Mouse (Mus musculus): ENCODE results near the gene Olfr1214. TPM values are rescaled to one million over a fixed set of nuclear protein-coding genes. Genes with fewer than 3 reads are reported as not detected.
"Not testable (repeated sequence)": the region's sequence is repeated elsewhere in the genome, so short reads cannot be mapped to it uniquely, and the experiment has no call there.

The Olfr1214 gene
- not detected in 2 replicates for polyA plus RNA-seq (2016; fragmentation: Nextera tagmentation; extraction: Ambion mirVana)

- Histone ChIP-seq H3K4me2 (no peak within 1 kb of the TSS), H3K36me3 (replicated peaks) (no peaks in the 10 kb centered on the region), H3K4me1 (no peaks in the 10 kb centered on the region), H3K27me3 (no peaks in the 10 kb centered on the region), H3K9me3 (no peaks in the 10 kb centered on the region), H3K4me3 (replicated peaks) (no peak within 1 kb of the TSS), H3K9ac (no peak within 1 kb of the TSS), H3K27ac (no peak within 1 kb of the TSS)
- ATAC-seq (ENCODE audit: low FRiP score) = no peak
- 88% methylated on average over 1 of the region's 1 CpGs for WGBS
These were observed at the start of gene Olfr1214 for GRCm38 (mm10) chr2:88992553-88992952. Gene Olfr1214, minus strand, starts transcription at chr2:88992653.

GRCm38 (mm10) chr2:89031965-89032364 lies 39.5 kb upstream of the Olfr1214 start, which contains the start of gene Olfr1217:
Gene Olfr1217, minus strand, starts transcription at chr2:89032065.
- H3K36me3 ChIP-seq (replicated peaks) = no peaks in the 10 kb centered on the region
- H3K4me3 ChIP-seq (replicated peaks) = no peak within 1 kb of the TSS
- H3K27me3 ChIP-seq = no peaks in the 10 kb centered on the region
- H3K27ac ChIP-seq = no peak within 1 kb of the TSS
- H3K4me1 ChIP-seq = no peaks in the 10 kb centered on the region
- 81% methylated on average over 2 of the region's 2 CpGs for WGBS
- no peaks in the 10 kb centered on the region for H3K9me3 ChIP-seq
- no peak within 1 kb of the TSS for H3K9ac ChIP-seq
- H3K4me2 ChIP-seq = no peak within 1 kb of the TSS
- no peak for ATAC-seq (ENCODE audit: low FRiP score)

- H3K9ac ChIP-seq; H3K4me2 ChIP-seq; H3K36me3 ChIP-seq (replicated peaks); H3K9me3 ChIP-seq; H3K4me1 ChIP-seq; H3K27ac ChIP-seq; ATAC-seq (ENCODE audit: low FRiP score); H3K4me3 ChIP-seq (replicated peaks); H3K27me3 ChIP-seq: not testable (repeated sequence)
- WGBS = 75% methylated on average over 3 of the region's 3 CpGs
These were observed 29.0 kb upstream of the Olfr1214 start for GRCm38 (mm10) chr2:89021436-89021835.

GRCm38 (mm10) chr2:89018240-89018639 lies 25.8 kb upstream of the Olfr1214 start, which contains the start of gene Olfr1216:
Gene Olfr1216, minus strand, starts transcription at chr2:89018340.
- H3K9me3 ChIP-seq = no peaks in the 10 kb centered on the region
- no peak for ATAC-seq (ENCODE audit: low FRiP score)
- no peaks in the 10 kb centered on the region for H3K4me1 ChIP-seq
- H3K9ac ChIP-seq = no peak within 1 kb of the TSS
- no peaks in the 10 kb centered on the region for H3K36me3 ChIP-seq (replicated peaks)
- no peak within 1 kb of the TSS for H3K27ac ChIP-seq
- H3K27me3 ChIP-seq = no peaks in the 10 kb centered on the region
- no peak within 1 kb of the TSS for H3K4me3 ChIP-seq (replicated peaks)
- H3K4me2 ChIP-seq = no peak within 1 kb of the TSS
- WGBS = 77% methylated on average over 1 of the region's 1 CpGs

- no peak for ATAC-seq (ENCODE audit: low FRiP score)
- no peak within 1 kb of the TSS for H3K4me3 ChIP-seq (replicated peaks)
- H3K9ac ChIP-seq = no peak within 1 kb of the TSS
- no peaks in the 10 kb centered on the region for H3K9me3 ChIP-seq
- no peaks in the 10 kb centered on the region for H3K27me3 ChIP-seq
- H3K4me2 ChIP-seq = no peak within 1 kb of the TSS
- no peak within 1 kb of the TSS for H3K27ac ChIP-seq
- no peaks in the 10 kb centered on the region for H3K36me3 ChIP-seq (replicated peaks)
- WGBS = 77% methylated on average over 2 of the region's 2 CpGs
- no peaks in the 10 kb centered on the region for H3K4me1 ChIP-seq
These were observed 14.4 kb upstream of the Olfr1214 start, which contains the start of gene Olfr1215 for GRCm38 (mm10) chr2:89006873-89007272. Gene Olfr1215, minus strand, starts transcription at chr2:89006973.

- no peaks in the 10 kb centered on the region for H3K4me1 ChIP-seq
- H3K4me3 ChIP-seq (replicated peaks) = no peak within 1 kb of the TSS
These were observed 12.3 kb downstream of the Olfr1214 start, which contains the start of gene Gm13762 for GRCm38 (mm10) chr2:88980181-88980580. Gene Gm13762, minus strand, starts transcription at chr2:88980281.

GRCm38 (mm10) chr2:88953669-88954068 lies 38.8 kb downstream of the Olfr1214 start, which contains the start of gene Olfr1212:
Gene Olfr1212, plus strand, starts transcription at chr2:88953969.
- H3K27me3 ChIP-seq = no peaks in the 10 kb centered on the region
- H3K4me3 ChIP-seq (replicated peaks) = no peak within 1 kb of the TSS
- no peaks in the 10 kb centered on the region for H3K36me3 ChIP-seq (replicated peaks)
- no peaks in the 10 kb centered on the region for H3K9me3 ChIP-seq
- no peak for ATAC-seq (ENCODE audit: low FRiP score)
- H3K27ac ChIP-seq = no peak within 1 kb of the TSS
- H3K9ac ChIP-seq = no peak within 1 kb of the TSS
- H3K4me1 ChIP-seq = no peaks in the 10 kb centered on the region
- H3K4me2 ChIP-seq = no peak within 1 kb of the TSS

More at GRCm38 (mm10) chr2:88980181-88980580, 12.3 kb downstream of the Olfr1214 start, which contains the start of gene Gm13762:
- Histone ChIP-seq H3K27me3 (no peaks in the 10 kb centered on the region), H3K4me2 (no peak within 1 kb of the TSS), H3K27ac (no peak within 1 kb of the TSS), H3K9me3 (no peaks in the 10 kb centered on the region), H3K9ac (no peak within 1 kb of the TSS), H3K36me3 (replicated peaks) (no peaks in the 10 kb centered on the region)
- 90% methylated on average over 1 of the region's 1 CpGs for WGBS
- ATAC-seq (ENCODE audit: low FRiP score) = no peak

- no peak for ATAC-seq (ENCODE audit: low FRiP score)
- Histone ChIP-seq H3K27me3 (no peaks in the 10 kb centered on the region), H3K36me3 (replicated peaks) (no peaks in the 10 kb centered on the region), H3K27ac (no peak within 1 kb of the TSS), H3K4me2 (no peak within 1 kb of the TSS), H3K9ac (no peak within 1 kb of the TSS), H3K9me3 (no peaks in the 10 kb centered on the region), H3K4me3 (replicated peaks) (no peak within 1 kb of the TSS), H3K4me1 (no peaks in the 10 kb centered on the region)
- WGBS = 90% methylated on average over 1 of the region's 1 CpGs
These were observed 54.4 kb downstream of the Olfr1214 start, which contains the start of gene Olfr1211 for GRCm38 (mm10) chr2:88938011-88938410. Gene Olfr1211, minus strand, starts transcription at chr2:88938111.

Other genes with a start within 250 kb of the Olfr1214 start
- gene Olfr1198, start 241.3 kb downstream of the Olfr1214 start, polyA plus RNA-seq (2016; fragmentation: Nextera tagmentation; extraction: Ambion mirVana) = not detected in 2 replicates
- not detected in 2 replicates for gene Olfr1199, start 232.2 kb downstream of the Olfr1214 start, polyA plus RNA-seq (2016; fragmentation: Nextera tagmentation; extraction: Ambion mirVana)
- not detected in 2 replicates for gene Olfr1200, start 222.2 kb downstream of the Olfr1214 start, polyA plus RNA-seq (2016; fragmentation: Nextera tagmentation; extraction: Ambion mirVana)
- not detected in 2 replicates for gene Olfr1201, start 199.6 kb downstream of the Olfr1214 start, polyA plus RNA-seq (2016; fragmentation: Nextera tagmentation; extraction: Ambion mirVana)
- not detected in 2 replicates for gene Olfr1202, start 178.2 kb downstream of the Olfr1214 start, polyA plus RNA-seq (2016; fragmentation: Nextera tagmentation; extraction: Ambion mirVana)
- gene Olfr1205, start 162.9 kb downstream of the Olfr1214 start, polyA plus RNA-seq (2016; fragmentation: Nextera tagmentation; extraction: Ambion mirVana) = not detected in 2 replicates
- not detected in 2 replicates for gene Olfr1204, start 143.4 kb downstream of the Olfr1214 start, polyA plus RNA-seq (2016; fragmentation: Nextera tagmentation; extraction: Ambion mirVana)
- not detected in 2 replicates for gene Olfr1206, start 129.4 kb downstream of the Olfr1214 start, polyA plus RNA-seq (2016; fragmentation: Nextera tagmentation; extraction: Ambion mirVana)
- not detected in 2 replicates for gene Olfr1208, start 90.3 kb downstream of the Olfr1214 start, polyA plus RNA-seq (2016; fragmentation: Nextera tagmentation; extraction: Ambion mirVana)
- not detected in 2 replicates for gene Olfr1209, start 77.5 kb downstream of the Olfr1214 start, polyA plus RNA-seq (2016; fragmentation: Nextera tagmentation; extraction: Ambion mirVana)
- not detected in 2 replicates for gene Olfr1211, start 54.5 kb downstream of the Olfr1214 start, polyA plus RNA-seq (2016; fragmentation: Nextera tagmentation; extraction: Ambion mirVana)
- gene Olfr1212, start 38.7 kb downstream of the Olfr1214 start, polyA plus RNA-seq (2016; fragmentation: Nextera tagmentation; extraction: Ambion mirVana) = not detected in 2 replicates
- gene Gm13762, start 12.4 kb downstream of the Olfr1214 start, polyA plus RNA-seq (2016; fragmentation: Nextera tagmentation; extraction: Ambion mirVana) = not detected in 2 replicates
- gene Olfr1215, start 14.3 kb upstream of the Olfr1214 start, polyA plus RNA-seq (2016; fragmentation: Nextera tagmentation; extraction: Ambion mirVana) = not detected in 2 replicates
- gene Olfr1216, start 25.7 kb upstream of the Olfr1214 start, polyA plus RNA-seq (2016; fragmentation: Nextera tagmentation; extraction: Ambion mirVana) = not detected in 2 replicates
- gene Olfr1217, start 39.4 kb upstream of the Olfr1214 start, polyA plus RNA-seq (2016; fragmentation: Nextera tagmentation; extraction: Ambion mirVana) = not detected in 2 replicates
- gene Olfr1218, start 68.5 kb upstream of the Olfr1214 start, polyA plus RNA-seq (2016; fragmentation: Nextera tagmentation; extraction: Ambion mirVana) = not detected in 2 replicates
- not detected in 2 replicates for gene Olfr1219, start 90.9 kb upstream of the Olfr1214 start, polyA plus RNA-seq (2016; fragmentation: Nextera tagmentation; extraction: Ambion mirVana)
- gene Olfr1220, start 114.2 kb upstream of the Olfr1214 start, polyA plus RNA-seq (2016; fragmentation: Nextera tagmentation; extraction: Ambion mirVana) = not detected in 2 replicates
- not detected in 2 replicates for gene Olfr1221, start 124.6 kb upstream of the Olfr1214 start, polyA plus RNA-seq (2016; fragmentation: Nextera tagmentation; extraction: Ambion mirVana)
- not detected in 2 replicates for gene Olfr1222, start 140.4 kb upstream of the Olfr1214 start, polyA plus RNA-seq (2016; fragmentation: Nextera tagmentation; extraction: Ambion mirVana)
- gene Olfr1223, start 158.9 kb upstream of the Olfr1214 start, polyA plus RNA-seq (2016; fragmentation: Nextera tagmentation; extraction: Ambion mirVana) = not detected in 2 replicates
- gene Olfr1224-ps1, start 171.4 kb upstream of the Olfr1214 start, polyA plus RNA-seq (2016; fragmentation: Nextera tagmentation; extraction: Ambion mirVana) = not detected in 2 replicates
- not detected in 2 replicates for gene Olfr1225, start 182.0 kb upstream of the Olfr1214 start, polyA plus RNA-seq (2016; fragmentation: Nextera tagmentation; extraction: Ambion mirVana)
- gene Olfr1226, start 207.4 kb upstream of the Olfr1214 start, polyA plus RNA-seq (2016; fragmentation: Nextera tagmentation; extraction: Ambion mirVana) = not detected in 2 replicates

Measured in forebrain, embryonic 12.5 days (tissue).